Mouse (Mus musculus) lung, postnatal 0 days (tissue): ENCODE measurements around the gene Zfp248. TPM values are rescaled to one million over a fixed set of nuclear protein-coding genes. Genes with fewer than 3 reads are reported as not detected.
A peak's percentile ranks its signal among the peaks of the same experiment; 100 is the strongest.

ENCODE experiments used
- ATAC-seq: fragments of 200-750 bp; cut with Nextera tagmentation; 2 replicates; pipeline ENCODE4 v1.8.0; 2017; ENCODE audit warnings: moderate library complexity
- DNase-seq: peaks from one replicate; pipeline ENCODE4 v3.0.0-alpha.2; 2016; ENCODE audit warnings: low spot score
- H3K27ac ChIP-seq: fragments of 300-500 bp; sonication (generic); 2 replicates; pipeline ENCODE4 v1.5.1; 2014; ENCODE audit warnings: antibody characterized with exemption, mild to moderate bottlenecking, low read length, mixed read lengths
- H3K27me3 ChIP-seq: fragments of 300-500 bp; sonication (generic); replicated peaks from 2 replicates; pipeline ENCODE4 v1.6.1; 2014; ENCODE audit warnings: low read length, mixed read lengths; ENCODE audit not compliant: insufficient read depth
- H3K36me3 ChIP-seq: fragments of 300-500 bp; sonication (generic); 2 replicates; pipeline ENCODE4 v1.6.1; 2014; ENCODE audit warnings: low read length, mixed read lengths; ENCODE audit not compliant: insufficient read depth
- H3K4me1 ChIP-seq: fragments of 300-500 bp; sonication (generic); 2 replicates; pipeline ENCODE4 v1.6.1; 2014; ENCODE audit warnings: antibody characterized with exemption, low read depth, low read length, mixed read lengths; ENCODE audit not compliant: insufficient read depth
- H3K4me2 ChIP-seq: fragments of 300-500 bp; sonication (generic); replicated peaks from 2 replicates; pipeline ENCODE4 v1.6.1; 2014; ENCODE audit warnings: low read depth, mild to moderate bottlenecking, low read length, moderate library complexity, mixed read lengths
- H3K4me3 ChIP-seq: fragments of 300-500 bp; sonication (generic); 2 replicates; pipeline ENCODE4 v1.5.1; 2014; ENCODE audit warnings: low read depth, low read length
- H3K9ac ChIP-seq: fragments of 300-500 bp; sonication (generic); replicated peaks from 2 replicates; pipeline ENCODE4 v1.6.1; 2014; ENCODE audit warnings: low read depth, mild to moderate bottlenecking
- H3K9me3 ChIP-seq: fragments of 300-500 bp; sonication (generic); 2 replicates; pipeline ENCODE4 v1.6.1; 2016; ENCODE audit warnings: low read length, mixed read lengths
- CTCF ChIP-seq: IDR thresholded peaks from 2 replicates; pipeline ENCODE4 v1.5.1; 2016; ENCODE audit warnings: antibody characterized with exemption, mild to moderate bottlenecking
- EP300 ChIP-seq: IDR thresholded peaks from 2 replicates; pipeline ENCODE4 v1.6.1; 2016; ENCODE audit warnings: antibody characterized with exemption, mild to moderate bottlenecking, control low read depth
- WGBS: fragments of 180-500 bp; shearing (Covaris S2); extraction: QIAGEN DNeasy Blood & Tissue Kit; methylation state at CpG from one replicate; pipeline ENCODE4 v1.1.7; 2014; 5-methylcytosine and 5-hydroxymethylcytosine counted together
- microRNA-seq: library from miRNA; unstranded; fragments of <30 nt; microRNA quantifications from one replicate; pipeline ENCODE4, GENCODE M21; 2016
- polyA plus RNA-seq: library from polyadenylated mRNA; unstranded; fragments of >200 nt; fragmentation: Nextera tagmentation; extraction: Ambion mirVana; gene quantifications from 2 replicates; pipeline ENCODE4 v1.2.1, GENCODE M21; 2015

The Zfp248 gene
- polyA plus RNA-seq, 1 experiment from 2014 or later = 1.8 TPM

DNA sequence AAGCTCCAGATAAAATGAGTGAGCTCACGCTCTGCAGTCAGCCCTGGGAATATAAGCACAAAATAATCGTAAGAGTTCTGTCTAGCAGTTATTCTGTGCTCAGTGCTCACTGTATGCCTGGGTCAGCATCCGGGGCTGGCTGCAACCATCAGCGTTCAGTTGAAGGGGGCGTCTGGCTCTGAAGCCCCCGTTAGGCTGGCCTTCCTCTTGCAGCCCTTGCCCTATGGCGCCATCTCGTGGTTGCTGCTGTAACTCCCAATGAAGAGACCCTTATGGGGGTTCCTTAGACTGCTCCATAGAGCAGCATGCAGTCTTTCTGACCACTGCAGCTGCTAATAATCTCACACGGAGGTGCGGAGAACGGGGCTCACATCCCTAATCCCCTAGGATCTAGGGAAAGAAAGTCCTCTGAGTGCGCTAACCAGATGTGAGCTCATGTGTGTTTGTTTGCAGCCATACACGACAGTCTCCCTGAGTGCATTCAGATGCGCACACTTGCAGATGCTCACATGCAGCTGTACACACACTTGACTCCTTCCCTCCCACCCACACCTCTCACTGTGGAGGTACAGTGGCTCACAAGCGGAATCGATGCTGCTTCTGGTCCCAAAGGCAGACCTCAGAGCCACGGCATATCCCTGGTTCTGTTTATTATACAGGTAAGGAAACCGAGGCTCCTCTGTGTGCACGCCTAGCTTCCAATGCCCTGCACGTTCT is 75.7 kb downstream of the Zfp248 start:
- no peak overlapping the region for H3K4me3 ChIP-seq
- no peak overlapping the region for H3K4me2 ChIP-seq
- H3K9ac ChIP-seq = no peak overlapping the region
- TF ChIP-seq EP300 (no peak), CTCF (peak; percentile 90)
- H3K9me3 ChIP-seq = no peaks in the 10 kb centered on the region
- ATAC-seq (no peak), DNase-seq (peak; percentile 54)
- no peaks in the 10 kb centered on the region for H3K36me3 ChIP-seq
- no peak overlapping the region for H3K27ac ChIP-seq
- no peaks in the 10 kb centered on the region for H3K4me1 ChIP-seq
- 30% methylated on average over 20 of the region's 20 CpGs for WGBS
- H3K27me3 ChIP-seq = no peaks in the 10 kb centered on the region

DNA sequence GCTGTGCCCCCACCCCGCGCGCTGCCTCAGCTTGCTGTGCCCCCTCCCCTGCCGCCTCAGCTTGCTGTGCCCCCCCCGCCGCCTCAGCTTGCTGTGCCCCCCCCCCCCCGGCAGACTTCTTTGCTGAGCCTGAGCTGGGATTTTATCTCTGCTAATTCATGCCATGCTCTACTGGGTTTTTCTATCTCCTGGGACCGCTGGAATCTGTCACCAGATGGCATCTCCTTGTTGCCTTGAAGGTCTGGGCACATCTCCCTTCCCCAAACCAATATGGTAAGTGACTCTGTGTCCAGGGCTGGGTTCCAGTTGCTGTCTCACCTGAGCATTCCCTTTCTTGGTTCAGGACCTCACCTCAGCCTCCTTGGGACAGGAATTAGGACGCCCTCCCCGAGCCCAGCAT is 77.7 kb downstream of the Zfp248 start:
- H3K27ac ChIP-seq = no peak overlapping the region
- no peak overlapping the region for H3K4me2 ChIP-seq
- H3K4me3 ChIP-seq = no peak overlapping the region
- no peak for ATAC-seq
- H3K9ac ChIP-seq = no peak overlapping the region
- no peaks in the 10 kb centered on the region for H3K27me3 ChIP-seq
- no peaks in the 10 kb centered on the region for H3K4me1 ChIP-seq
- 57% methylated on average over 8 of the region's 10 CpGs for WGBS
- DNase-seq = no peak
- no peaks in the 10 kb centered on the region for H3K9me3 ChIP-seq
- H3K36me3 ChIP-seq = no peaks in the 10 kb centered on the region
- TF ChIP-seq EP300 = no peak
- no peak for TF ChIP-seq CTCF

Small RNAs within 50 kb of the gene (microRNA-seq; reads per million reads assigned to microRNA genes)
- not detected for gene Gm25953

Other genes starting within 250 kb of the Zfp248 start
- 14.9 and 15.4 TPM in 2 replicates for gene Bms1, start 36.1 kb downstream of the Zfp248 start, polyA plus RNA-seq
- 2.6 and 2.7 TPM in 2 replicates for gene Zfp9, start 23.8 kb upstream of the Zfp248 start, polyA plus RNA-seq
- 4.4 and 7.0 TPM in 2 replicates for gene Ankrd26, start 106.7 kb upstream of the Zfp248 start, polyA plus RNA-seq